Mouse (Mus musculus) R1 (cell line): ENCODE data around the gene Sez6l.

Source experiments
- DNase-seq: peaks from one replicate; pipeline ENCODE4 v3.0.0-alpha.2; 2018; ENCODE audit warnings: low read depth, low spot score

Gene Sez6l

DNA sequence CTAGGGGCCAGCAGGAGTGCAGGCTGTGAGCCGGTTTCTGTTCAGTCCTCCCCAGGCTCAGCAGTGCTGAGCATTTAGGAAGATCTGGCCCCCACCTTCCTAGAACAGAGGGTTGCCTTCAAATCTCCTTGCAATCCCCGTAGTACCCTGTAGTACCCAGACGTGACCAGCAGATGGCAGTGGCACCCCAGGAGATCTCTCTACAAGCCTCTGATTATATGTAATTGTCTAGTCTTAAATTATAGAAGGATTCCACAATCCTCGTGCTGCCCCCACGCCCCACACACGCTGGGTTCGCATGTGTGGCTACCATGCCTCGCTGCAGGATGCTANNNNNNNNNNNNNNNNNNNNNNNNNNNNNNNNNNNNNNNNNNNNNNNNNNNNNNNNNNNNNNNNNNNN, 144.0 kb downstream of the Sez6l start:
- peak; percentile 63 for DNase-seq

- no peak for DNase-seq
Observed at GRCm38 (mm10) chr5:112432033-112432432, 145.0 kb downstream of the Sez6l start.

DNA sequence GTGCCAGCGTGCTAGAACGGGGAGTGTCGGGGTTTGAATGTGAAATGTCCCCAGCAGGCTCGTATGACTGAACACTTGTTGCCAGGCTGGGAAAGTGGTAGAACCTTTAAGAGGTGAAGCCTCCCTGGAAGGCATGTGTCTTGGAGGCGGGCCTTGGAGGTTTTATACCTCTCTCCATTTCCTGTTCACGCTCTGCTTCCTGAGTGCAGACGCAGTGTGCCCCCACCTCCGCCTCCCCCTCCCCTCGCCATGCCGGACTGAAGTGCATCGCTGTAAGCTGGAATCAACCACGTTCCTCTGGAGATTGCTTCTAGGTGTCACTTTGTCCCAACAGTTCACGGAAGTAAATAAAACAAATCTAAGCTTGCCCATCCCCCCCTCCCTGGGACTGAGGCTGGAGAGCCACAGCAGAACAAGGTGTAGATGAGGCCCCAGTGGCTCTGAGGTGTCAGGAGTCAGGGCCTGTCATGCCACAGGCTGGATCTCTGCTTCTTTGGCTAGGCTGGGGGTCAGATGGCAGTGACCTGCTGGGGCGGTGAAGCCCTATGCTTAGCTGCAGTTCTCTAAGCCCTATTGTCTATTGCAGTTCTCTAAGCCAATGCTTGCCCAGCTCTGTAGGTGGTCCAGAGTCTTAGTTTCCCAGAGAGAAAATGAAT, 145.7 kb downstream of the Sez6l start:
- DNase-seq: no peak

GRCm38 (mm10) chr5:112428944-112429343, 148.0 kb downstream of the Sez6l start:
- peak; percentile 74 for DNase-seq

DNA sequence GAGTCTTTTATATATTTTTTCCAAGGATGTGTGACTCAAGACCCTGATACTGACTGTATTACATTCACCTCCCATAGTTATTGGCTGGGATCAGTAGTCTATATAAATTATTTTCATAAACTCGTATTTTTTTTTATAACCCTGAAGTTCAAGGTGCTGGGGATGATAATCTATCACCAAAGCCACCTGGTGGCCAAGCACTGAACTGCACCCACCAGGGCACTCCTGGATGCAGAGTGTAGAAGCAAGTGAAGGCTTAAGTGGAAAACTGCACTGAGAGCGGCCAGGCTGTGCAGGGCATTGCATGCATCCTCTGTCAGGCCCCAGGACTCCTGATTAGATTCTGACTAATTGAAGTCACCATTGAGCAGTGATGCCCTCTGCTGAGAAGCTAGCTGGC, 149.7 kb downstream of the Sez6l start:
- peak; percentile 68 for DNase-seq

DNA sequence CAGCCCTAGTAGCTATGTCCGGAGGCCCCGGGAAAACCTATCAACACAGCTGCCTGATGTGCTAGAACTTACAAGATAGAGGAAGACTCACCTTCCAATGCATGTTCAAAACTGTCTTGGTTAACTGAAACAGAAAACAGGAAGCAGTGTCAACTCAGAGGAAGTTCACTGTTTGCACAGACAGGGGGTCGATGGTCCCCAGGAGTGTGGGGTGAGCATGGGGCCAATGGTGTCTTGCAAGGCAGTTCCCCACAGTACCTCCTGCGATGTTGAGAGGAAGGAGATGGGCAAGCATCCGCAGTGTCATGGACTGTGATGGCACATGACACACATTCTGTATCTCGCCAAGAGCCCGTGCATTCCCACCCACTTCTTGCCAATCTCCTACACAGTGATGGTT, 150.3 kb downstream of the Sez6l start:
- DNase-seq: no peak

- peak; percentile 81 for DNase-seq
Observed at GRCm38 (mm10) chr5:112419535-112419934, 157.4 kb downstream of the Sez6l start.

DNA sequence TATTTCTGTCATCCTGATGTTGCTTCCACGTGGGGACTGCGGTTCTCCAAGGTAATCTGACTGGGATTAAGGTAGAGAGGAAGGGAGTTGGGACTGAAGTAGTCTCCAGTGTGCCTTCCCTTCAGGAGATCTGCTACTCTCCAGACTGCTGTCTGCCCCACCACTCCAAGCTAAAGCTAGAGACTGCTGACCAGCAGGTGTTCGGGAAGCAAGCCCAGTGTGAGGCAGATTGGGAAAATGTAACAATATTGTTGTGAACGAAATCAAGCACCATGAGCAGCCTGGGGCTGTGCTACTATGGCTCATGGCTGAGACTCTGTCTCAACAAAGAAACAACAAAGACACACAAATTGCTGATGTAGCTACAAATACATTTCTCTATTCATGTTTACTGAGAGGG, 159.0 kb downstream of the Sez6l start:
- no peak for DNase-seq

- no peak for DNase-seq
Observed at GRCm38 (mm10) chr5:112416673-112417072, 160.3 kb downstream of the Sez6l start.

- peak; percentile 61 for DNase-seq
Observed at GRCm38 (mm10) chr5:112412781-112413180, 164.2 kb downstream of the Sez6l start.

- peak; percentile 61 for DNase-seq
Observed at GRCm38 (mm10) chr5:112411514-112412335, 165.3 kb downstream of the Sez6l start.

DNA sequence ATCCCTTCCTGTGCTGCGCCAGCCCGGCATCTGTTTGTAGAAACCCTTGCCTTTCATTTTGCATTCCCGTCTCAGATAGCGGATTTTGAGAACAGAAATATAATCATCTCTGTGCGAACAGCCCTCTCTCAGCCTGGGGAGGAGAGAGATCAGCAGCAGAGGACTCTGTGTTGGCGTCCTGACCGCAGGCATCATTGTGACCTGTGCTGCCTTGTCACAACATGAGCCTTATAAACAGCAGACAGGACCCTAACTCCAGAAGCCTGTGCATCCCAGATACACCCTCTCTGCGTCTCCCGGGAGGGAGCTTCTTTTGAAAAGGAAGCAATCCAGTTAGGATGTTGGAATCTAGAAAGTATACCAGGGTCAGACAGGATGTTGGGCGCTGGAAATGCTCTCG, 165.9 kb downstream of the Sez6l start:
- DNase-seq: no peak

GRCm38 (mm10) chr5:112409274-112409673, 167.7 kb downstream of the Sez6l start:
- no peak for DNase-seq

DNA sequence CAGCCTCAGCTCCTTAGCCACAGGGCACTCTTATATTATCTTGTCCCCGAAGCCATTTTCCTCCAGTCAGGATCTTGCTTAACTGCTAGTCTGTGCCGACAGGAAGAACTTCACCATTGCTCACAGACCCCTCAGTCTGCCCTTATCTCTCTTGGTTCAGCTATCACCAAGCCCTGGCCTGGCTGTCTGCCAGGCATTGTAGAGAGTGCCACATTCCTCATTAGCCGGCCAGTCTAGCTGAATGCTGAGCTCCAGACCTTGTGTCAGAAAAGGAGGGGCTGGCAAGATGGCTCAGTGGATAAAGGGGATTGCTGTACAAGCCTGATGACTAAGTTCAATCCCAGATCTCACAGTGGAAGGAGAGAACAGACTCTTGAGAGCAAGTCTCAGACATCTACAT, 171.0 kb downstream of the Sez6l start:
- DNase-seq: no peak

GRCm38 (mm10) chr5:112402437-112402836, 174.5 kb downstream of the Sez6l start:
- no peak for DNase-seq

DNA sequence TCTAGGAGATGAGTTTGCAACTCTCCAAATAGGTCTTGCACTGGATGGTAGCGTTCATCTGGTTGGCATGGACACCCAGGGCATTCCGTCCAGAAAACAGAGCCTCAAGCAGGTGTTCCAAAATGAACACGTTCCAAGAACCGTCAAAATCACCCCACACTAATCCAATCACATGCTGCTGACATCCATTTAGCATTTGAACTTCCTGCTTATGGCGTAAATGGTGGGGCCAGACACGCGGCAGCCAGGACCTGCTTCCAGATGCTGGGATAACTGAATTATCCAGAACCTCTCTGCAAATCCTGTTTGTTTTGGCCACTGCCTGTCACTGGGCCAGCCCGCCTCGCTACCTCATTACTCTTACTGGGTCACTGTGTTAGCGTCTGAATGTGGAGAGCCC, 177.7 kb downstream of the Sez6l start:
- DNase-seq: no peak

DNA sequence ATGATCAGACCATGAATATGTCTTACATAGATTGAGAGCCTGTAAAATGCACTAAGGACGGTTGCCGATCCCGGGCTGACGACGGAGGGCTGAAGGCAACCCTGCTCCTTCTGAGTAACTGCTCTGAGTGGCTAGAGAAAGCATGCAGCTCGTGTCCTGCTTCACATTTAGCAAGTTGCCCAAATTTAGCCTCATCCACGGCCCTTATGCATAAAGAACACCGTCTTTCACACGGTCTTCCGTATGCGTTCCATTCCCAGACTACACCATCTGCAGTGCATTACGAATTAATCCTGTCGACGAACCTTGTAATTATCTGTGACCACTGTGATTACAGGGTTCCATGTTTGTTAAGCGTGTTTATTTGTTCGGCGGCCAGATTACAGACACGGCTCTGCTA, 180.9 kb downstream of the Sez6l start:
- DNase-seq: no peak

DNA sequence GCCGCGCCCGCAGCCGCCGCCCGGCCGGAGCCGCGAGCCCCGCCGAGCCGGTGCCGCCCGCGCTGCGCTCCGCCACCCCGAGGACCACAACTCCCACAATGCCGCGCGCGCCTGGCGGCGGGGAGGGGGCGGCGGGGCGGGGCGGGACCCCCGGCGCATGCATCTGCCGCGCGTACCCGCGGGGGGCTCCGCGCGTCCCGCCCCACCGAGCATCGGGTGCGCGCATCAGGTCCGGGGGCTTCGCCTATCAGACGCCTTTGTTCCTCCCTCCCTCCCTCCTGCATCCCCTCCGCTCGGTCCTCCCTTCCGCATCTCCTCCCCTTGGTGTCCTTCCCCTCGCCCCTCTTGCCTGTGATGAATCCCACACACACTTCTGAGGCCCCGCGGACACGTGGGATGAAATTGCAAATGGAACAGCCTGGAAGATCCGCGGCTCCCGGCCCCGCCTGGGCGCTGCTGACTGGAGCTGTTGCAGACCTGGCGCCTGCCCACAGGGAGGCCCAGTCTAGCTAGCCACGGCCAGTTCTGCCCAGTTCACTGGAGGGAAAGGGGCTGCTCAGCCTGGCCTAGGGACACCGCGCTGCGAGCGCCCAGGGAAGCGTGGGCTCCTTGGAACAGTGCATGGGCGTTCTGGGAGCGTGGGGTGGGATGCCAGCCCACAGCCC, 182.1 kb downstream of the Sez6l start, which contains the start of gene Asphd2:
TSS of gene Asphd2 (minus strand) at position 88 of the 665 bp plus-strand sequence.
- peak; percentile 80 for DNase-seq

GRCm38 (mm10) chr5:112394415-112394763, 182.6 kb downstream of the Sez6l start:
- DNase-seq: no peak

DNA sequence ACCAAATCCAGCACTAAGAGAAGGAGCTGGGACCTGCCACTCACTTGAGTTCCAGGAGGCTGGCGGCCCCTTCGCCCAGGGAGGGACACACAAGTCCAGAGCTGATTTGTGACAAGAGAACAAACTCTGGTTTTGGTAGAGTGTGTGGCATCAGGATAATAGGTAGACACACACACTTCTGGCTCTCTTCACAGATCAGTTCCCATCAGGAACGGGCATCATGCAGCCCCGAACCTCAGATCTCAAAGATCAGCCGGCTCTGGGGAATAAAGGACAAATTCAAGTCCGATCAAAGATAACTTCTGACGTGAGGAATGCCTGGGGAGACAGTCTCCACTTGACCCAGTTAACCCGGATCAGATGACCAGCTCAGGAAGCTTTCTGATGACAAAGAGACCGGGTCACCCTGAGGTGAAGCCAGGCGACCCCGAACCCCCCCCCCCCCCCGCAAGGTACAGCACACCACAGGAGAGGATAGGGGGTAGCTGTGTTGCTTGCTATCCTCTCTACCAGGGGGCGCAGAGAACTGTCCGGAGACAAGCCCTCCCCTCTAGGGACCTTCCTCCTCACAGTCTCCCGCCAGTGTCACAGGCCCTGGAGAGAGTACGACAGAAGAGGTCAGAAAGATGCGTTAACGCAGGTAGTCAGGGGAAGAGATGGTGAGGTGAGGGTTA, 183.1 kb downstream of the Sez6l start:
- no peak for DNase-seq

DNA sequence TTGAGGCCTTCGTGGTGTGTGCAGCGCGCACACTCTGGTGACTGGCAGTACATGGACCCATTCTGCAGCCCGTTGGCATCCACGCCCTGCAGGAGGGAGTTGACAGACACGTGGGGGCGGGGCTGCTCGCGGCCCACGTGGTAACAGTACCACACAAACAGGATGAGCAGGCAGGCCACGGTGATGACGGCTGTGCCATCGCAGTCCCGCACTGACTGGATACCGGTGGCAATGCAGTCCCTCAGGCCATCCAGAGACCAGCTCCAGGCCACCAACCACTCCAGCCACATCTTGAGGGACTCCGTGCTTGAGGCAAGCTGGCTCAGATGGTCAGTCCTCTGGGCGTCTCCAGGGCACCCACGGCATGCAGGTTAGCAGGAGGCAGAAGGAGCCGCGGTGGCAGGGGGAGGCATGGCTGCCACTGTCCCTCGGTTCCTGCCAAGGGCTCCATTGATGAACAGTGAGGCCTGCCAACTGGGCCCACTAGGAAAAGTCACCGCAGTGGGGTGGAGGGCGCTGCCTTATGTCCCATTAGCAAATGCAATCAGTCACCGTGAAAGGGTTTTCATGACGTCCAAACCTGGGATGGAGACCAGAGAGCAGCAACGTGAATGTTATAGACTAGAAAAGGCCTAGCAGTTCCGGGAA, 185.2 kb downstream of the Sez6l start:
- DNase-seq: peak; percentile 42

DNA sequence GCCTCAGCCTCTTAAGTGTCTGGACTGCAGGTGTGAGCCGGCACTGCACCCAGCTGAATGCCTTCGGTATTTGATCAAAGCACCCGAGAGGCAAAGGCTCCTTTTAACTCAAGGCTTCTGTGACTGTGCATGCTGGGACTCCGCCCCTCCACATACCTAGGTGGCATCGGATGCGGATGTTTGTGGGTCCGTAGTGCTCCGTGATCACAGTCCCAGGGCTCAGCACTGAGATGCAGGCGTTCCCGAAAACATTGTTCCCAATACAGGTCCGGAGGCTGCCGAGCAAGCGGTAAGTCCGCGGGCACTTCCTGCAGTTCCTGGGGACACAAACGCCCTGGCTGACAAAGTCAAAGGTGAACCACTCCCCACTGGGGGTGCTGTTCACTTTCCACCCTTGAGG, 186.0 kb downstream of the Sez6l start:
- peak; percentile 50 for DNase-seq
